Mouse (Mus musculus): ENCODE results near the gene Pecam1. TPM values are rescaled to one million over a fixed set of nuclear protein-coding genes. Genes with fewer than 3 reads are reported as not detected.

Gene Pecam1
- polyA plus RNA-seq, 1 experiment from 2014 or later: 44.2 TPM

GRCm38 (mm10) chr11:106724176-106724915 lies 26.1 kb downstream of the Pecam1 start:
- ATAC-seq (ENCODE audit: insufficient number of reproducible peaks, low FRiP score, low TSS enrichment, low read depth): no peak
- 84% methylated on average over 10 of the region's 10 CpGs for WGBS
- no peak overlapping the region for H3K9ac ChIP-seq

GRCm38 (mm10) chr11:106723611-106724125 lies 26.8 kb downstream of the Pecam1 start:
- Histone ChIP-seq H3K4me1 (0 out of 2 replicates have a peak, but pooled peaks cover 3% of the 10 kb centered on the region), H3K4me2 (no peak overlapping the region), H3K4me3 (no peak overlapping the region), H3K27me3 (no peaks in the 10 kb centered on the region), H3K9ac (no peak overlapping the region), H3K36me3 (no peaks in the 10 kb centered on the region), H3K9me3 (no peaks in the 10 kb centered on the region), H3K27ac (no peak overlapping the region)
- 77% methylated on average over 15 of the region's 15 CpGs for WGBS
- ATAC-seq (ENCODE audit: insufficient number of reproducible peaks, low FRiP score, low TSS enrichment, low read depth): no peak

More at GRCm38 (mm10) chr11:106724176-106724915, 26.1 kb downstream of the Pecam1 start:
- Histone ChIP-seq H3K4me2 (no peak overlapping the region), H3K36me3 (no peaks in the 10 kb centered on the region), H3K27me3 (no peaks in the 10 kb centered on the region), H3K4me3 (no peak overlapping the region), H3K4me1 (0 out of 2 replicates have a peak, but pooled peaks cover 3% of the 10 kb centered on the region), H3K27ac (no peak overlapping the region), H3K9me3 (no peaks in the 10 kb centered on the region)

- Histone ChIP-seq H3K4me2 (no peak overlapping the region), H3K4me1 (0 out of 2 replicates have a peak, but pooled peaks cover 1% of the 10 kb centered on the region), H3K9ac (no peak overlapping the region), H3K9me3 (no peaks in the 10 kb centered on the region), H3K27me3 (no peaks in the 10 kb centered on the region), H3K4me3 (no peak overlapping the region), H3K27ac (no peak overlapping the region), H3K36me3 (no peaks in the 10 kb centered on the region)
- ATAC-seq (ENCODE audit: insufficient number of reproducible peaks, low FRiP score, low TSS enrichment, low read depth): no peak; the same call in 1 of the 2 replicates
- 11% methylated on average over 6 of the region's 7 CpGs for WGBS
Measured at GRCm38 (mm10) chr11:106722831-106723361, 27.5 kb downstream of the Pecam1 start.

- Histone ChIP-seq H3K27ac (no peak overlapping the region), H3K9ac (no peak overlapping the region), H3K4me1 (no peaks in the 10 kb centered on the region), H3K9me3 (no peaks in the 10 kb centered on the region), H3K4me2 (no peak overlapping the region), H3K4me3 (no peak overlapping the region), H3K36me3 (no peaks in the 10 kb centered on the region), H3K27me3 (no peaks in the 10 kb centered on the region)
- 75% methylated on average over 8 of the region's 8 CpGs for WGBS
- ATAC-seq (ENCODE audit: insufficient number of reproducible peaks, low FRiP score, low TSS enrichment, low read depth): no peak
Measured at GRCm38 (mm10) chr11:106720379-106720778, 30.0 kb downstream of the Pecam1 start.

- WGBS: 70% methylated on average over 5 of the region's 5 CpGs
- H3K27me3 ChIP-seq: no peaks in the 10 kb centered on the region
- H3K9ac ChIP-seq: no peak overlapping the region
- ATAC-seq (ENCODE audit: insufficient number of reproducible peaks, low FRiP score, low TSS enrichment, low read depth): no peak
- H3K4me2 ChIP-seq: no peak overlapping the region
- no peak overlapping the region for H3K4me3 ChIP-seq
- H3K9me3 ChIP-seq: no peaks in the 10 kb centered on the region
- no peaks in the 10 kb centered on the region for H3K4me1 ChIP-seq
- H3K36me3 ChIP-seq: no peaks in the 10 kb centered on the region
- no peak overlapping the region for H3K27ac ChIP-seq
Measured at GRCm38 (mm10) chr11:106716568-106716967, 33.9 kb downstream of the Pecam1 start.

- Histone ChIP-seq H3K9me3 (no peaks in the 10 kb centered on the region), H3K4me2 (no peak overlapping the region), H3K36me3 (no peaks in the 10 kb centered on the region), H3K4me1 (no peaks in the 10 kb centered on the region), H3K4me3 (peak overlapping the region; percentile 8; the same call in 1 of the 2 replicates), H3K27me3 (no peaks in the 10 kb centered on the region), H3K27ac (peak overlapping the region; percentile 38; the same call in 1 of the 2 replicates), H3K9ac (no peak overlapping the region)
- WGBS: 73% methylated on average over 6 of the region's 6 CpGs
- no peak for ATAC-seq (ENCODE audit: insufficient number of reproducible peaks, low FRiP score, low TSS enrichment, low read depth)
Measured at GRCm38 (mm10) chr11:106715066-106715465, 35.4 kb downstream of the Pecam1 start.

- H3K27ac ChIP-seq: 0 out of 2 replicates have a peak overlapping the region, but pooled peaks have one; percentile 17
- H3K4me2 ChIP-seq: no peak overlapping the region
- no peak for ATAC-seq (ENCODE audit: insufficient number of reproducible peaks, low FRiP score, low TSS enrichment, low read depth)
Measured at GRCm38 (mm10) chr11:106710789-106711188, 39.6 kb downstream of the Pecam1 start.

GRCm38 (mm10) chr11:106709227-106709985 lies 41.0 kb downstream of the Pecam1 start:
- no peaks in the 10 kb centered on the region for H3K36me3 ChIP-seq
- no peak overlapping the region for H3K4me3 ChIP-seq
- ATAC-seq (ENCODE audit: insufficient number of reproducible peaks, low FRiP score, low TSS enrichment, low read depth): no peak
- H3K27me3 ChIP-seq: no peaks in the 10 kb centered on the region
- H3K27ac ChIP-seq: no peak overlapping the region
- H3K4me2 ChIP-seq: 0 out of 2 replicates have a peak overlapping the region, but pooled peaks have one; percentile 19
- no peak overlapping the region for H3K9ac ChIP-seq
- peaks cover 16% of the 10 kb centered on the region for H3K4me1 ChIP-seq
- 17% methylated on average over 15 of the region's 15 CpGs for WGBS
- H3K9me3 ChIP-seq: no peaks in the 10 kb centered on the region

More at GRCm38 (mm10) chr11:106710789-106711188, 39.6 kb downstream of the Pecam1 start:
- H3K9ac ChIP-seq: no peak overlapping the region
- H3K27me3 ChIP-seq: no peaks in the 10 kb centered on the region
- WGBS: 65% methylated on average over 5 of the region's 5 CpGs
- no peak overlapping the region for H3K4me3 ChIP-seq
- H3K36me3 ChIP-seq: no peaks in the 10 kb centered on the region
- peaks cover 14% of the 10 kb centered on the region for H3K4me1 ChIP-seq
- H3K9me3 ChIP-seq: no peaks in the 10 kb centered on the region

GRCm38 (mm10) chr11:106707866-106708265 lies 42.6 kb downstream of the Pecam1 start:
- Histone ChIP-seq H3K27me3 (no peaks in the 10 kb centered on the region), H3K9ac (no peak overlapping the region), H3K4me2 (no peak overlapping the region), H3K36me3 (no peaks in the 10 kb centered on the region), H3K4me3 (no peak overlapping the region), H3K9me3 (no peaks in the 10 kb centered on the region), H3K27ac (no peak overlapping the region), H3K4me1 (peaks cover 16% of the 10 kb centered on the region)
- ATAC-seq (ENCODE audit: insufficient number of reproducible peaks, low FRiP score, low TSS enrichment, low read depth): no peak
- WGBS: 68% methylated on average over 3 of the region's 3 CpGs

GRCm38 (mm10) chr11:106707085-106707484 lies 43.3 kb downstream of the Pecam1 start:
- 59% methylated on average over 8 of the region's 8 CpGs for WGBS

GRCm38 (mm10) chr11:106706212-106706611 lies 44.2 kb downstream of the Pecam1 start:
- Histone ChIP-seq H3K9ac (no peak overlapping the region), H3K9me3 (no peaks in the 10 kb centered on the region), H3K27me3 (no peaks in the 10 kb centered on the region), H3K4me1 (peaks cover 16% of the 10 kb centered on the region), H3K4me3 (no peak overlapping the region), H3K36me3 (no peaks in the 10 kb centered on the region), H3K4me2 (no peak overlapping the region), H3K27ac (no peak overlapping the region)
- ATAC-seq (ENCODE audit: insufficient number of reproducible peaks, low FRiP score, low TSS enrichment, low read depth): no peak
- WGBS: 50% methylated on average over 4 of the region's 4 CpGs

More at GRCm38 (mm10) chr11:106707085-106707484, 43.3 kb downstream of the Pecam1 start:
- H3K9ac ChIP-seq: no peak overlapping the region
- no peaks in the 10 kb centered on the region for H3K27me3 ChIP-seq
- H3K36me3 ChIP-seq: no peaks in the 10 kb centered on the region
- no peak overlapping the region for H3K4me3 ChIP-seq
- H3K4me1 ChIP-seq: peaks cover 16% of the 10 kb centered on the region
- H3K27ac ChIP-seq: no peak overlapping the region
- ATAC-seq (ENCODE audit: insufficient number of reproducible peaks, low FRiP score, low TSS enrichment, low read depth): no peak
- H3K4me2 ChIP-seq: no peak overlapping the region
- no peaks in the 10 kb centered on the region for H3K9me3 ChIP-seq
